Mouse (Mus musculus) neural tube, embryonic 13.5 days (tissue): ENCODE data around the gene Tenm4. TPM values are rescaled to one million over a fixed set of nuclear protein-coding genes. Genes with fewer than 3 reads are reported as not detected.

Experiments used
- ATAC-seq: fragments of 200-750 bp; cut with Nextera tagmentation; 2 replicates; pipeline ENCODE4 v1.8.0; 2017; ENCODE audit warnings: low read depth, mild to moderate bottlenecking, moderate TSS enrichment, moderate library complexity
- H3K27ac ChIP-seq: fragments of 300-500 bp; sonication (generic); replicated peaks from 2 replicates; pipeline ENCODE4 v1.5.1; 2015; ENCODE audit warnings: moderate library complexity, mild to moderate bottlenecking, inconsistent platforms
- H3K27me3 ChIP-seq: fragments of 300-500 bp; sonication (generic); 2 replicates; pipeline ENCODE4 v1.6.1; 2015; ENCODE audit warnings: mild to moderate bottlenecking, inconsistent platforms
- H3K36me3 ChIP-seq: fragments of 300-500 bp; sonication (generic); 2 replicates; pipeline ENCODE4 v1.6.1; 2015; ENCODE audit warnings: mild to moderate bottlenecking, inconsistent platforms
- H3K4me1 ChIP-seq: fragments of 300-500 bp; sonication (generic); replicated peaks from 2 replicates; pipeline ENCODE4 v1.6.1; 2015; ENCODE audit warnings: inconsistent platforms
- H3K4me2 ChIP-seq: fragments of 300-500 bp; sonication (generic); 2 replicates; pipeline ENCODE4 v1.6.1; 2015; ENCODE audit warnings: inconsistent platforms, mild to moderate bottlenecking, moderate library complexity
- H3K4me3 ChIP-seq: fragments of 300-500 bp; sonication (generic); 2 replicates; pipeline ENCODE4 v1.5.1; 2015; ENCODE audit warnings: mild to moderate bottlenecking, inconsistent platforms
- H3K9ac ChIP-seq: fragments of 300-500 bp; sonication (generic); 2 replicates; pipeline ENCODE4 v1.6.1; 2015; ENCODE audit warnings: moderate library complexity, mild to moderate bottlenecking, inconsistent platforms
- H3K9me3 ChIP-seq: fragments of 300-500 bp; sonication (generic); 2 replicates; pipeline ENCODE4 v1.6.1; 2016; ENCODE audit warnings: inconsistent platforms
- WGBS: fragments of 180-500 bp; shearing (Covaris S2); methylation state at CpG from one replicate; pipeline ENCODE4 v1.1.7; 2015; 5-methylcytosine and 5-hydroxymethylcytosine counted together
- polyA plus RNA-seq: library from polyadenylated mRNA; unstranded; fragments of >200 nt; fragmentation: Nextera tagmentation; extraction: Ambion mirVana; gene quantifications from 2 replicates; pipeline ENCODE4 v1.2.1, GENCODE M21; 2015

The Tenm4 gene
- 34.6 and 36.8 TPM in 2 replicates for polyA plus RNA-seq

DNA sequence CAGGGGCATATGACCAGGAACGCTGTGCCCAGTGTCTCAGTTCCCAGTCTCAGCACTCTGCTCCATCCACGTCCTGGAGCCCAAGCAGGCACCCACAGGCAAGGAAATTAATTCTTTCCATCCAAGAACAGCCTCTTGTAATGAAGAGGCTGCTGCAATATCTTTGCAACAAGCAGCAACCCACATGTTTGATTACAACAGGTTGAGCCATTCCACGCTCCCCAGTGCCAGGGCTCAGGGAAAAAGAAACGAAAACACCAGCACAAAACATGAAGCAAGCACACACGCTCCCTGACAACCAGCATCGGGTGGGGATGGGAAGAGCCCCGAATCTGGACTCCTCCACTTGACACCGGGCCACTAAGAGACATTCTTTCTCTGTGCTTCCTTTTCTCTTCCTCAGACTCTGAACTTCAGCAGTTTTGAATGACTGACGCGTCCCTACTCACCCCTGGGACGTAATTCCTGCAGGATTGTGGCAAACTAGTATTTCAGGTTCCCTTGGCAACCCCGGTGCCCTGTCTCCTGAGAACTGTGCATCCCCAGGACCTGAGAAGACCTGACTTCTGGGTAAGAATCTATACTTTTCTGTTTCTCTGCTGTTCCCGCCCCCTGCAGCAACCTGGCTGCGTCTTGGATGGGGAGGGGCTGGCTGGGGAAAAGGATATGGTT lies at the start of gene Tenm4:
TSS of gene Tenm4 (plus strand) at position 323 of the 672 bp plus-strand sequence.
- Histone ChIP-seq H3K27ac (no peak within 1 kb of the TSS), H3K4me2 (no peak within 1 kb of the TSS), H3K4me1 (peaks cover 21% of the 10 kb centered on the region; the same call in 1 of the 2 replicates), H3K27me3 (no peaks in the 10 kb centered on the region), H3K4me3 (no peak within 1 kb of the TSS), H3K9ac (no peak within 1 kb of the TSS), H3K9me3 (no peaks in the 10 kb centered on the region), H3K36me3 (no peaks in the 10 kb centered on the region)
- no peak for ATAC-seq
- WGBS = 44% methylated on average over 14 of the region's 14 CpGs

- no peaks in the 10 kb centered on the region for H3K36me3 ChIP-seq
- no peak for ATAC-seq
- H3K4me3 ChIP-seq = no peak overlapping the region
- 50% methylated on average over 4 of the region's 4 CpGs for WGBS
- H3K9ac ChIP-seq = no peak overlapping the region
- no peaks in the 10 kb centered on the region for H3K4me1 ChIP-seq
- H3K27ac ChIP-seq = no peak overlapping the region
- H3K9me3 ChIP-seq = no peaks in the 10 kb centered on the region
- no peaks in the 10 kb centered on the region for H3K27me3 ChIP-seq
- H3K4me2 ChIP-seq = no peak overlapping the region
These were observed 40.3 kb upstream of the Tenm4 start for GRCm38 (mm10) chr7:96130763-96131162.

GRCm38 (mm10) chr7:96131175-96131574 lies 39.9 kb upstream of the Tenm4 start:
- 75% methylated on average over 1 of the region's 1 CpGs for WGBS
- no peak for ATAC-seq

GRCm38 (mm10) chr7:96136497-96136961 lies 34.5 kb upstream of the Tenm4 start:
- no peak for ATAC-seq
- Histone ChIP-seq H3K27ac (no peak overlapping the region), H3K4me2 (no peak overlapping the region), H3K4me3 (no peak overlapping the region), H3K4me1 (no peaks in the 10 kb centered on the region), H3K9ac (no peak overlapping the region), H3K9me3 (no peaks in the 10 kb centered on the region), H3K36me3 (no peaks in the 10 kb centered on the region), H3K27me3 (no peaks in the 10 kb centered on the region)
- 75% methylated on average over 6 of the region's 6 CpGs for WGBS

More at GRCm38 (mm10) chr7:96131175-96131574, 39.9 kb upstream of the Tenm4 start:
- no peaks in the 10 kb centered on the region for H3K4me1 ChIP-seq
- no peak overlapping the region for H3K4me2 ChIP-seq
- H3K27me3 ChIP-seq = no peaks in the 10 kb centered on the region
- H3K9me3 ChIP-seq = no peaks in the 10 kb centered on the region
- no peaks in the 10 kb centered on the region for H3K36me3 ChIP-seq
- no peak overlapping the region for H3K9ac ChIP-seq
- H3K27ac ChIP-seq = no peak overlapping the region
- no peak overlapping the region for H3K4me3 ChIP-seq

DNA sequence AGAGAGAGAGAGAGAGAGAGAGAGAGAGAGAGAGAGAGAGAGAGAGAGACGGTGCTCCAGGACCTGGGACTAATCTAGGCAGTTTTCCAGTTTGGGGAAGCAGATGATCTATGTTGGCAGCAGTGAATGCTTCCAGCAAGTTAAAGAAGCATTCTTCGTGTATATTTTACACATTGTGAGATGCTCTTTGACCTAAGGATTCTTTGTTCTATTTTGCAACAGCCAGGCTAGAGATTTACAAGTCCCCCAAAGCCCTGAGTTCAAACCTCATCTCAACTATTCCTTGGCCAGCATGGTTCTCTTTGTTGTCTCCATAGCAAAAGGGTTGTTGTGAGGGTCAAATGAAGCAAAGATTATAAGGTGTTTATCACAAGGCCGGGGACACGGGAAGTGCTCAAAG lies 29.2 kb upstream of the Tenm4 start:
- H3K4me1 ChIP-seq = no peaks in the 10 kb centered on the region
- 70% methylated on average over 4 of the region's 4 CpGs for WGBS
- H3K27me3 ChIP-seq = no peaks in the 10 kb centered on the region
- H3K4me3 ChIP-seq = no peak overlapping the region
- H3K4me2 ChIP-seq = no peak overlapping the region
- ATAC-seq = no peak
- 0 out of 2 replicates have a peak, but pooled peaks cover 5% of the 10 kb centered on the region for H3K9me3 ChIP-seq
- H3K9ac ChIP-seq = no peak overlapping the region
- no peak overlapping the region for H3K27ac ChIP-seq
- H3K36me3 ChIP-seq = no peaks in the 10 kb centered on the region

DNA sequence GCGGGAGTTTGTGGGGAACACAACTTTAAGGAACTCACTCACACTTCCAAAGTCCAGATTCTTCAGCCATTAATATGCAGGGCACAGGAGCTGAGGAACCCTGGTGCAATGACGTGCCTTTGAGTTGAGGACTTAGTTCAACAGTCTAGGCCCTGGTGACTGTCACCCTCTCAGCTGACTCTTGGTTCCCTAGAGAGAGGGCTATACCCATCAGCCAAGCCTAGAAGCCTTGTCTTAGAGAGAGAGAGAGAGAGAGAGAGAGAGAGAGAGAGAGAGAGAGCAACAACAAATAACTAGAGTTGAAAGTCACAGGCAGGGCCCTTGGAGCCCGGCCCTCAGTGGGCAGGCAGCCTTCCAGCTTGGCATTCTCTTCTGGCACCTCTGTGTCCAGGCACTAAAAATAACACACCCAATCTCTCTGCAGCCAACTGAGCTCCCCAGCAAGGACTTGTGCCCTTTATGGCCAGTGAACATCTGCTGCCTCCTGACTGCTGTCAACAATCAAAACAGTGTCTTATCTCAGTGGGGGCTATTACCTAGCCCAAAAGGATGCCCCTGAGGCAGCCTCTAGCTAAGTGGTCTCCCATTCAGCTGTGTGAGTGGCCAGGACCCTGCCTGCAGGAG lies 28.0 kb upstream of the Tenm4 start:
- Histone ChIP-seq H3K27ac (no peak overlapping the region), H3K27me3 (no peaks in the 10 kb centered on the region), H3K4me3 (no peak overlapping the region), H3K9me3 (0 out of 2 replicates have a peak, but pooled peaks cover 5% of the 10 kb centered on the region), H3K36me3 (no peaks in the 10 kb centered on the region), H3K4me1 (no peaks in the 10 kb centered on the region), H3K9ac (no peak overlapping the region), H3K4me2 (no peak overlapping the region)
- no peak for ATAC-seq
- WGBS = 77% methylated on average over 3 of the region's 3 CpGs

- Histone ChIP-seq H3K27ac (no peak overlapping the region), H3K27me3 (no peaks in the 10 kb centered on the region), H3K9ac (no peak overlapping the region), H3K4me1 (peaks cover 6% of the 10 kb centered on the region), H3K36me3 (no peaks in the 10 kb centered on the region), H3K9me3 (0 out of 2 replicates have a peak, but pooled peaks cover 5% of the 10 kb centered on the region), H3K4me3 (no peak overlapping the region), H3K4me2 (no peak overlapping the region)
- WGBS = 76% methylated on average over 4 of the region's 4 CpGs
- ATAC-seq = no peak
These were observed 23.6 kb upstream of the Tenm4 start for GRCm38 (mm10) chr7:96147436-96147835.

DNA sequence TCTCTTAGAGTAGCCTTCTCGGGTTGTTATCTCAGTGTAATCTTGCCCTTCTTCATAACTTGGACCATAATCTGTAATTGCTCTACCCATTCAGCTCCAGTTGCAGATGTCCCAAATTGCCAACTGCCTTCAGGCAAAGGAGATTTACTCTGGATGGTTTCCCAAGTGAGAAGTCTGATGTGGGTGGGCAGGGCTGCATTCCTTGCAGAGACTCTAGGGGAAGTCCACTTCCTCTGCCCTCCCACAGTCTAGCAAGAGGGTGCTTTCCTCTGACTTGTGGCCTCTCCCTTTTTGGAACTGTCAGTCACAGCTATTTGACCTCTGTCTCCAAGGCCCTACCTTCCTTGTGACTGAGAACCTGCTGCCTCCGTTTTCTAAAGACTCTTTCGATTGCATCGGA lies 22.9 kb upstream of the Tenm4 start:
- H3K9me3 ChIP-seq = 0 out of 2 replicates have a peak, but pooled peaks cover 5% of the 10 kb centered on the region
- WGBS = 90% methylated on average over 4 of the region's 4 CpGs

DNA sequence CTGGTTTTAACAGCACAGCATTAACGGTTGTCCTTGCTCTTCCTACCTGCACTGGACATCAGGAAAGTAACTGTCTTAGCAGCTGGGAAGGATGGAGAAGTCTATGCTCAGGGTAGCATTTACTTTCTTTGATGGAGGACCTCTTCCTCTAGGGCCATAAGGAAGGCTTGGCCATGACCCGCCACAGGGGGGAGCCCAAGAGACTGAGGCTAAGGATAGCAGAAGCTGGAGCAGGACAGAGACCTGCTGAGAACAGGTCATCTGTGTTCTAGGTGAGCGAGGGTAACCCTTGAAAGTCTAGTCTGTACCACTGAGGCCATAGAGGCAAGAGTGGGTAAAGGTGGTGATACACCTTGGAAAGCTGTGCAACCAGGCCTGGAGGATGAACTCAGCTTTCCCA lies 19.8 kb upstream of the Tenm4 start:
- 0 out of 2 replicates have a peak, but pooled peaks cover 2% of the 10 kb centered on the region for H3K9me3 ChIP-seq
- H3K27ac ChIP-seq = no peak overlapping the region
- H3K4me2 ChIP-seq = no peak overlapping the region
- H3K27me3 ChIP-seq = no peaks in the 10 kb centered on the region
- peaks cover 13% of the 10 kb centered on the region for H3K4me1 ChIP-seq
- no peak overlapping the region for H3K9ac ChIP-seq
- H3K36me3 ChIP-seq = no peaks in the 10 kb centered on the region
- ATAC-seq = no peak
- no peak overlapping the region for H3K4me3 ChIP-seq
- 66% methylated on average over 3 of the region's 3 CpGs for WGBS

More for the DNA sequence above, 22.9 kb upstream of the Tenm4 start:
- Histone ChIP-seq H3K36me3 (no peaks in the 10 kb centered on the region), H3K9ac (no peak overlapping the region), H3K4me1 (peaks cover 13% of the 10 kb centered on the region), H3K4me3 (no peak overlapping the region), H3K4me2 (no peak overlapping the region), H3K27ac (no peak overlapping the region), H3K27me3 (no peaks in the 10 kb centered on the region)
- no peak for ATAC-seq

GRCm38 (mm10) chr7:96151961-96152360 lies 19.1 kb upstream of the Tenm4 start:
- Histone ChIP-seq H3K9ac (no peak overlapping the region), H3K27me3 (no peaks in the 10 kb centered on the region), H3K4me3 (no peak overlapping the region), H3K27ac (no peak overlapping the region), H3K4me2 (no peak overlapping the region), H3K4me1 (peaks cover 13% of the 10 kb centered on the region), H3K9me3 (no peaks in the 10 kb centered on the region), H3K36me3 (no peaks in the 10 kb centered on the region)
- no peak for ATAC-seq
- 26% methylated on average over 5 of the region's 5 CpGs for whole genome bisulfite sequencing

DNA sequence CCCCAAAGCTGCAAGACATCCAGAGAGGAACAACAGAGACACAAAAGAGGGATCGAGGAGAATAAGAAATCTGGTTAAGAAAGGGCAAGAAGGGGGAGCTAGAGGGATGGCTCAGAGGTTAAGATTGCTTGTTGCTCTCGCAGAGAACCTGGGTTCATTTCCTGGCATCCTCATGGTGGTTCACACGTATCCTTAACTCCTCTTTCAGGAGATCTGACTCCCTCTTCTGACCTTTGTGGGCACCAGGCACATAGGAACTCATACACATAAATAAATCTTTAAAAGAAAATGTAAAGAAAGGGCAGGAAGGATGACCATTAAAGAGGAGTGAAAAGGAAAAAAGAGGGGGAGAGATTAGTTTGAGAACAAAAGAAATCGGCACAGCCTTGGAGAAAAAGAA lies 18.6 kb upstream of the Tenm4 start:
- peak overlapping the region; percentile 56 for H3K9ac ChIP-seq
- H3K4me3 ChIP-seq = peak overlapping the region; percentile 36
- H3K9me3 ChIP-seq = no peaks in the 10 kb centered on the region
- H3K4me1 ChIP-seq = peaks cover 13% of the 10 kb centered on the region
- no peaks in the 10 kb centered on the region for H3K36me3 ChIP-seq
- peak overlapping the region; percentile 25; the same call in 1 of the 2 replicates for H3K27ac ChIP-seq
- H3K27me3 ChIP-seq = no peaks in the 10 kb centered on the region
- H3K4me2 ChIP-seq = peak overlapping the region; percentile 52
- WGBS = 7% methylated on average over 4 of the region's 4 CpGs
- peak; percentile 18; the same call in 1 of the 2 replicates for ATAC-seq

- WGBS = 2% methylated on average over 10 of the region's 10 CpGs
- no peaks in the 10 kb centered on the region for H3K27me3 ChIP-seq
- H3K36me3 ChIP-seq = no peaks in the 10 kb centered on the region
- ATAC-seq = peak; percentile 97
- H3K9ac ChIP-seq = peak overlapping the region; percentile 56
- no peaks in the 10 kb centered on the region for H3K9me3 ChIP-seq
- H3K27ac ChIP-seq = peak overlapping the region; percentile 25
- H3K4me1 ChIP-seq = peaks cover 13% of the 10 kb centered on the region
- peak overlapping the region; percentile 36 for H3K4me3 ChIP-seq
- peak overlapping the region; percentile 52 for H3K4me2 ChIP-seq
These were observed 18.1 kb upstream of the Tenm4 start for GRCm38 (mm10) chr7:96152924-96153359.
